9 mouse cellular contexts compared by ENCODE assay signal in genomic region chr4:137942782-137943486, GRCm38 (mm10). TPM values are rescaled to one million over a fixed set of nuclear protein-coding genes. Genes with fewer than 3 reads are reported as not detected.
DNase-seq lines count a peak whose midpoint lies in the region; ATAC-seq and TF ChIP-seq lines count a peak whose summit lies in the region.
"Had no signal": no experiment of that assay in that cellular context is flagged by ENCODE, and none has a peak within 500 bp of the region (broad histone marks: within the 10 kb centered on the region; RNA-seq: fewer than 3 reads in every experiment).

No protein-coding gene starts in this region.

- 50% methylated on average over 9 of the region's 9 CpGs for WGBS in hindbrain, embryonic 16.5 days

- TF ChIP-seq CTCF in layer of hippocampus, adult 2 months (conservative IDR thresholded peaks at IDR 0.05), result no peak

- peaks cover 4% of the 10 kb centered on the region; the same call in 1 of the 2 replicates for H3K36me3 ChIP-seq in hindbrain, embryonic 16.5 days (ENCODE audit: control insufficient read depth, insufficient read depth, low read length)

- H3K4me3 ChIP-seq in layer of hippocampus, adult 2 months, result no peak overlapping the region
- no peak overlapping the region for H3K4me3 ChIP-seq in hindbrain, embryonic 16.5 days (ENCODE audit: low read length)
- H3K4me3 ChIP-seq: erythroblast, embryonic 14.5 days had no signal

- no peak for ATAC-seq in hindbrain, embryonic 16.5 days

- DNase-seq in layer of hippocampus, adult 2 months (ENCODE audit: low spot score in 2 of 2), result no peak
- no peak for DNase-seq in layer of hippocampus, postnatal 25 days (ENCODE audit: extremely low spot score in 1 of 2, low spot score in 1 of 2)
- DNase-seq in Muller cell, postnatal 12 days (ENCODE audit: inconsistent ontology term), result peak; percentile 32
- DNase-seq in cerebellum, adult 18-20 months, result peak; percentile 58 to 65
- no peak for DNase-seq in adrenal gland, postnatal 25 days
- no peak for DNase-seq in natural killer cell, adult 2 months (ENCODE audit: low spot score in 2 of 2)
- DNase-seq: right cerebral cortex, postnatal 4 days had no signal

- H3K27ac ChIP-seq in layer of hippocampus, adult 2 months, result peak overlapping the region; percentile 50
- peak overlapping the region; percentile 42; the same call in 1 of the 2 replicates for H3K27ac ChIP-seq in hindbrain, embryonic 16.5 days (ENCODE audit: low read depth, low read length)

- H3K4me1 ChIP-seq in hindbrain, embryonic 16.5 days (ENCODE audit: control insufficient read depth, insufficient read depth, low read depth, low read length), result peaks cover 21% of the 10 kb centered on the region

- peak overlapping the region; percentile 45 for H3K9ac ChIP-seq in hindbrain, embryonic 16.5 days (ENCODE audit: low read depth, low read length)

- no peaks in the 10 kb centered on the region for H3K9me3 ChIP-seq in hindbrain, embryonic 16.5 days (ENCODE audit: control insufficient read depth, low read length)

- H3K27me3 ChIP-seq in hindbrain, embryonic 16.5 days (replicated peaks; ENCODE audit: control insufficient read depth, insufficient read depth, low read length), result no peaks in the 10 kb centered on the region

- no peak overlapping the region for H3K4me2 ChIP-seq in hindbrain, embryonic 16.5 days (ENCODE audit: low read length)

RNA-seq across cellular contexts. Expression of gene Eif4g3, which starts 49.9 kb away (rescaled TPM):
- total RNA-seq in layer of hippocampus, adult 2 months (2021), result 100 to 1,000 TPM; 158 TPM
- 100 to 1,000 TPM; 135 to 160 TPM for total RNA-seq in layer of hippocampus, postnatal 25 days (2021)
- polyA plus RNA-seq in hindbrain, embryonic 16.5 days (2015; fragmentation: Nextera tagmentation; extraction: Ambion mirVana), result 43.2 and 46.0 TPM in 2 replicates
- total RNA-seq in adrenal gland, postnatal 25 days (2021), result 153 and 166 TPM in 2 replicates

Comparison
In these comparisons a context has a peak if more than half of its experiments do, and no peak if none do; other contexts are left out.
1. DNase-seq: peak in Muller cell, postnatal 12 days (single experiment) and cerebellum, adult 18-20 months (2 of 2); none in layer of hippocampus, adult 2 months (0 of 2), layer of hippocampus, postnatal 25 days (0 of 2), adrenal gland, postnatal 25 days (single experiment) and natural killer cell, adult 2 months (0 of 2).